Mouse (Mus musculus): ENCODE data around the gene Npcd.

DNA sequence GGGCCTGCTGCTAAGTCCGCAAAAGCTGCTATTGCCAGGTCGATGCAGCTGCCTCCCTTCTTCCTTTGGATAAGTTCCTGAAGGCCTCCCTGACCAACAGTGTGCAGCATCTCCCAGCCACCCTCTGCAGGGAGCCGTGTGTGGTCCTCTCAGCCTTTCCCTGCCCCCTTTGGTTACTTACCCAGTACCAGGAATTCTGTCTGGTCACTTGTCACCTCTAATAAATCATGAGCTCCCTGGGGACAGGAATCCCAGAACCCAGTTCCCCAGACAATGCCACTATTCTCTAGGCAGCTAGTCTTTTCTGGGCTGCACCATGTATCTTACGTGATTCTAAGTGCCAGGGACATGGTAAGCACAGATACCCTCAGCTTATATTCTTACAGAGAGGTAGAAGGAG is 11.9 kb upstream of the Npcd start:
- no peak for TF ChIP-seq CTCF (IDR thresholded peaks at IDR 0.05; ENCODE audit: low read depth, low read length)
- no peak for TF ChIP-seq EP300 (IDR thresholded peaks at IDR 0.05; ENCODE audit: insufficient read depth, low read depth, low read length)
- no peak for TF ChIP-seq POLR2A (IDR thresholded peaks at IDR 0.05; ENCODE audit: insufficient read depth, low read length)
